Mouse (Mus musculus): ENCODE data around the gene Ndufs4. TPM values are rescaled to one million over a fixed set of nuclear protein-coding genes. Genes with fewer than 3 reads are reported as not detected.
"Not testable (repeated sequence)": the region's sequence is repeated elsewhere in the genome, so short reads cannot be mapped to it uniquely, and the experiment has no call there.

Ndufs4 gene
- polyA plus RNA-seq, 1 experiment from 2014 or later = 266 TPM

DNA sequence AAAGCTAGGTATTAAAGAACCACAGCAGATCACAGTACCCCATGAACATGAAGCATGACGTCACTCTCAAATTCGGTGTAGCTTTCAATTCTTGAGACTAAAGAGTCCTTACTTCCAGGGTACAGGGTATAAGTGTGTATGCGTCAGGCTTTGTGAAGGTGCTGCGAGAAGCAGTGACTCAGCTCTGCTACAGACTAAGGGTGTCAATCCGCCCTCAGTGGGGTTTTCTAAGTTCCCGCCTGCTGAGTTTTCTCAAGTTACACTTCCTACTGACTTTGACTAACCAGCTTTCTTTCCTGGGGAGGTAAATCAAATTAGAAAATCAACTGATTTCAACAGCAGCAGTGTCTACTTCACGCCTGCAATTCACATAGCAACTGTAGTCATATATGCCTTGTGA, 83.4 kb downstream of the Ndufs4 start:
- Histone ChIP-seq H3K9ac (ENCODE audit: low read length) (no peak overlapping the region), H3K4me1 (replicated peaks; ENCODE audit: control insufficient read depth, insufficient read depth, low read length) (no peaks in the 10 kb centered on the region), H3K9me3 (ENCODE audit: control insufficient read depth, low read length) (no peaks in the 10 kb centered on the region), H3K27ac (ENCODE audit: low read length) (no peak overlapping the region), H3K4me3 (ENCODE audit: low read length) (no peak overlapping the region), H3K4me2 (ENCODE audit: low read depth, low read length) (no peak overlapping the region), H3K36me3 (ENCODE audit: control insufficient read depth, insufficient read depth, low read length) (peaks cover 3% of the 10 kb centered on the region; the same call in 1 of the 2 replicates), H3K27me3 (ENCODE audit: control insufficient read depth, insufficient read depth, low read depth, low read length) (no peaks in the 10 kb centered on the region)
- ATAC-seq (ENCODE audit: low read depth) = no peak
- WGBS = 76% methylated on average over 7 of the region's 7 CpGs

DNA sequence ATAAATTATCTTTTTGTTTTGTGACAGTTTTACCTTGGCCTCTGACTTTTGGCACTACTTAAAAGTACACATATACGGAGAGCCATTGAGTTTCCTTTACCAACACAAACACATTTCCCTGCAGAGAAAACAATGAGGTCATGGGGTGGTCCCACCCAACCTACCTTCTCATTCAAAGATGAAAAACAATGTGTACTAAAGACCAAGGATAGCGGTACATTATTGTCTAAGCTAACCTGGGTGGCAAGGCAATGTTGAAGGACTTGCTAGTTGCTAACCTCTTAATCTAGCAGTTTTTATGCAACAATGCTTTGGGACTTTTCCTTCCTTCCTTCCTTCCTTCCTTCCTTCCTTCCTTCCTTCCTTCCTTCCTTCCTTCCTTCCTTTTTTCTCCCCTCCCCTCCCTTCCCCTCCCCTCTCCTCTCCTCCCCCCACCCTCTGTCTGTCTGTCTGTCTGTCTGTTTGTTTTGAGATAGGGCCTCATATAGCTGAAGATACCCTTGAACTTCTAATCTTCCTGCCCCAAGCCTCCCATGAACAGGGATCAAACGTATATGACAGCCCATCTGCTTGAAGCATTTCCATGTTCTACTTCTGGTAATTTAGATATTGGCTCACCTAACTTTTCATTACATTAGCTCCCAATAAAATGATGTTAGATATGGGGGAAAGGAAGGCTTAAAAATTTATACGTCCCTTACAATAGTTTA, 84.4 kb downstream of the Ndufs4 start:
- Histone ChIP-seq H3K9me3 (ENCODE audit: control insufficient read depth, low read length) (no peaks in the 10 kb centered on the region), H3K4me3 (ENCODE audit: low read length) (no peak overlapping the region), H3K9ac (ENCODE audit: low read length) (no peak overlapping the region), H3K36me3 (ENCODE audit: control insufficient read depth, insufficient read depth, low read length) (peaks cover 3% of the 10 kb centered on the region; the same call in 1 of the 2 replicates), H3K4me1 (replicated peaks; ENCODE audit: control insufficient read depth, insufficient read depth, low read length) (no peaks in the 10 kb centered on the region), H3K27ac (ENCODE audit: low read length) (no peak overlapping the region), H3K4me2 (ENCODE audit: low read depth, low read length) (no peak overlapping the region), H3K27me3 (ENCODE audit: control insufficient read depth, insufficient read depth, low read depth, low read length) (no peaks in the 10 kb centered on the region)
- 66% methylated on average over 4 of the region's 4 CpGs for WGBS
- ATAC-seq (ENCODE audit: low read depth) = no peak

DNA sequence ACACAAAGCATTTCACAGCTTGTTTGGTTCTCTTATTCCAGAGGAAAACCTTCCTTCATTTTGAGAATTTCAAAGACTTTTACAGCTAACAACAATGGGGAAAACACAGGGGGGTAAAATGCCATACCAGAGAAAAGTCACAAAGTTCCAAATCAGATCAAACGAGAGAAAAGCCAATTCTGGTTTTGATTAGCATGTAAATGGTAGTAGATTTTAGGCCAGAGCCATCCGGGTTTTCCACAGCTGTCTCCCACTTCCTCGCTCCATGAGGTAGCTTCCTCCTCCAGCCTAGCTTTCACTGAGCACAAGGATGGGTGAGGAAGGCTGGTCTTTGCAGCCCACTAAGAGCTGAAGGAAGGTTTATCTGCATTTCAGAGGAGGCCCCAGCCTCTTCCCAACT, 90.3 kb downstream of the Ndufs4 start:
- Histone ChIP-seq H3K36me3 (ENCODE audit: control insufficient read depth, insufficient read depth, low read length) (no peaks in the 10 kb centered on the region), H3K4me3 (ENCODE audit: low read length) (no peak overlapping the region), H3K4me2 (ENCODE audit: low read depth, low read length) (no peak overlapping the region), H3K9me3 (ENCODE audit: control insufficient read depth, low read length) (no peaks in the 10 kb centered on the region), H3K4me1 (replicated peaks; ENCODE audit: control insufficient read depth, insufficient read depth, low read length) (no peaks in the 10 kb centered on the region), H3K27ac (ENCODE audit: low read length) (no peak overlapping the region), H3K27me3 (ENCODE audit: control insufficient read depth, insufficient read depth, low read depth, low read length) (no peaks in the 10 kb centered on the region), H3K9ac (ENCODE audit: low read length) (no peak overlapping the region)
- WGBS = 60% methylated on average over 3 of the region's 3 CpGs
- no peak for ATAC-seq (ENCODE audit: low read depth)

DNA sequence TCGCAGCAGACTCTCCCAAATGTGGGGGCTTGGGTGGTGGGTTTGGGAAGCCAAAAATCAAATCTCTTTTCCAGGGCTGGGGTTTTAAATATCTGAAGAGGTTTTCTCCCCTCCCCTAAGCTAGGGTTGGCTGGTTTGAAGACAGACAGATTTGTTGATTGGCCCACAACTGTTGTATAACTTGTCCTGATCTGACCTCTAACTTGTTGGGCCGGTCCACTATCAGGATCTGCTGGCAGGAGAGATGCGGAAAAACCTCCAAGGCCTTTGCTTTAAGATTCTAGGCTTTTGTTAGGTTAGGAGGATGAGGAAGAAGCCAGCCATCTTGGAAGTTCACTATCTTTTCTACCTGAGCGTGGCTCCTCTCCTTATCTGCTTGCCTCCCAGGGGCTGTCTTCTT, 91.5 kb downstream of the Ndufs4 start:
- H3K9ac ChIP-seq (ENCODE audit: low read length) = no peak overlapping the region
- H3K27me3 ChIP-seq (ENCODE audit: control insufficient read depth, insufficient read depth, low read depth, low read length) = no peaks in the 10 kb centered on the region
- H3K4me1 ChIP-seq (replicated peaks; ENCODE audit: control insufficient read depth, insufficient read depth, low read length) = no peaks in the 10 kb centered on the region
- H3K27ac ChIP-seq (ENCODE audit: low read length) = no peak overlapping the region
- H3K9me3 ChIP-seq (ENCODE audit: control insufficient read depth, low read length) = no peaks in the 10 kb centered on the region
- no peaks in the 10 kb centered on the region for H3K36me3 ChIP-seq (ENCODE audit: control insufficient read depth, insufficient read depth, low read length)
- no peak overlapping the region for H3K4me3 ChIP-seq (ENCODE audit: low read length)
- ATAC-seq (ENCODE audit: low read depth) = no peak
- no peak overlapping the region for H3K4me2 ChIP-seq (ENCODE audit: low read depth, low read length)
- WGBS = 81% methylated on average over 4 of the region's 4 CpGs

DNA sequence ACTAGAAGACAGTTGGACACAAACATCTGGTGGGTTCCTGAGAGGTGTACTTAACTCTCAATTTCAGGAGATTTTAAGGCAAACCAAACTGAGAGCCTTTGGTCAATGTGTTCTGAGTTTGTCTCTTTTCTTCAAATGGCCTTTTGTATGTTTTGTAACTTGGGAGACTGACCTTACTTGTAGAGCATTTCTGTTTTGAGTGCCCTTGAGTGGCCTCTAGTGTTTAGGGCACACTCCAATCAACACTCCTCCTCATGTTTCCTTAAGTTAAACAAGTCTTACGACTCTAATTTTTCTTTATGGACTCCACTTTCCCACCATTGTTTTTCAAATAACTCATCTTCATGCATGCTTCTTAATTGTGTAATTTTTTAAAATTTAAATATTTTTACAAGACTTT, 98.6 kb downstream of the Ndufs4 start:
- peaks cover 9% of the 10 kb centered on the region; the same call in 1 of the 2 replicates for H3K36me3 ChIP-seq (ENCODE audit: control insufficient read depth, insufficient read depth, low read length)
- H3K9me3 ChIP-seq (ENCODE audit: control insufficient read depth, low read length) = no peaks in the 10 kb centered on the region
- no peak overlapping the region for H3K9ac ChIP-seq (ENCODE audit: low read length)
- no peaks in the 10 kb centered on the region for H3K27me3 ChIP-seq (ENCODE audit: control insufficient read depth, insufficient read depth, low read depth, low read length)
- no peak for ATAC-seq (ENCODE audit: low read depth)
- H3K4me3 ChIP-seq (ENCODE audit: low read length) = no peak overlapping the region
- H3K4me1 ChIP-seq (replicated peaks; ENCODE audit: control insufficient read depth, insufficient read depth, low read length) = no peaks in the 10 kb centered on the region
- 55% methylated on average over 1 of the region's 1 CpGs for WGBS
- no peak overlapping the region for H3K27ac ChIP-seq (ENCODE audit: low read length)
- H3K4me2 ChIP-seq (ENCODE audit: low read depth, low read length) = no peak overlapping the region

DNA sequence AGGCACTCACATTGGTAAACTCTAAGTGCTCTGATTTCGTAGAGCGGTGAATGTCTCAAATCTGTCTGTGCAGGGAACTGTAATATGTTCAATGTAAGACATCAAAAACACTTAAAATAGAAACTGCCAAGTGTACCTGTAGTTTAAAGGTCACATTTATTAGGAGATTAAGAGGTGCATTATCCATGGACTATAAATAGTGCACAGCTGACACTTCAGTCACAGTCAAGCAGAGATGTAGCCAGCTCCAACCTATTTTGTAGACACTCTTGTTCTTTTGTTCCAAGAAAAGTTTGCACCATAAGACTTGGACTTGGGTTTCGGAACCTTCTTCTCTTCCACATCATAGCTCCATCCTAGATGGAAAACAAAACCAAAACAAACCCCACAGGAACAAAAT, 99.5 kb downstream of the Ndufs4 start:
- Histone ChIP-seq H3K27ac (ENCODE audit: low read length) (no peak overlapping the region), H3K9ac (ENCODE audit: low read length) (no peak overlapping the region), H3K4me3 (ENCODE audit: low read length) (no peak overlapping the region), H3K36me3 (ENCODE audit: control insufficient read depth, insufficient read depth, low read length) (peaks cover 9% of the 10 kb centered on the region; the same call in 1 of the 2 replicates), H3K27me3 (ENCODE audit: control insufficient read depth, insufficient read depth, low read depth, low read length) (no peaks in the 10 kb centered on the region), H3K9me3 (ENCODE audit: control insufficient read depth, low read length) (no peaks in the 10 kb centered on the region), H3K4me2 (ENCODE audit: low read depth, low read length) (no peak overlapping the region), H3K4me1 (replicated peaks; ENCODE audit: control insufficient read depth, insufficient read depth, low read length) (no peaks in the 10 kb centered on the region)
- 100% methylated on average over 3 of the region's 3 CpGs for WGBS
- no peak for ATAC-seq (ENCODE audit: low read depth)

DNA sequence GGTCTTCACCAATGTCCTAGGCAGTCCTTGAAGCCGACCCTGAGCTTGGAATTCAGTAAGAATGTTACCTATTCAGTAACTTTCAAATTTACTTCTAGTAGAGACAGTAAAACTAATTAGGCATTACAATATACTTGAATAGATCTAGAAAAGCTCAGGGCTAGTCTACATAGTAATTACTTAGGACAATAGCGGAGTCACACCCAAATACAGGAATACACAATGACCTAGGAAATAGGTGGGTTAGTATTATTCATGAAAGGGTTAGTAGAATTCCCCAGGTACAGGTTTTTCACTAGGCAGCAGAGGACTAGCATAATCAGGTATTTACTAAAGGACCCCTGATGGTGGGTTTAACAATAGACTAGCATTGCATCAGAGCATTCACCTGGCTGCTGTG, 109.4 kb downstream of the Ndufs4 start:
- not testable (repeated sequence) for H3K9ac ChIP-seq (ENCODE audit: low read length); H3K9me3 ChIP-seq (ENCODE audit: control insufficient read depth, low read length); H3K27me3 ChIP-seq (ENCODE audit: control insufficient read depth, insufficient read depth, low read depth, low read length); H3K4me2 ChIP-seq (ENCODE audit: low read depth, low read length); ATAC-seq (ENCODE audit: low read depth); H3K4me3 ChIP-seq (ENCODE audit: low read length); H3K4me1 ChIP-seq (replicated peaks; ENCODE audit: control insufficient read depth, insufficient read depth, low read length); H3K36me3 ChIP-seq (ENCODE audit: control insufficient read depth, insufficient read depth, low read length); H3K27ac ChIP-seq (ENCODE audit: low read length)
- WGBS = 94% methylated on average over 2 of the region's 2 CpGs

DNA sequence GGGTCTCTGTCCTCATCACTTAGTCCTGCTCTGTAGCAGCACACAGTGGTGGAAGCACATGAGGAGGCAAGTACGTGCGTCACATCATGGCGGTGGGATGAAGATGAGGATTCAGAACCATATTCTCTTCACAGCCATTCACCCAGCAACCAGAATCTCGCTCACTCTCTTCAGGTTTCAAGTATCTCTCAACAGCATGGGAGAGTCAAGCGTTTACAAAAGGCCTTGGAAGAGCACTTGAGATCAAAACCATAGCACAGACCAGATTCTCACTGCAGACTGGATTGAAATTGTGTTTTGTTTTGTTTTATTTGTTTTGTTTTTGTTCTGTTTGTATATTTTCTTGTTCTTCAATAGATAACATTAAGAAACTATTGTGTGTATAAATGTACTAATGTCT, 110.8 kb downstream of the Ndufs4 start:
- no peak for ATAC-seq (ENCODE audit: low read depth)
- Histone ChIP-seq H3K9ac (ENCODE audit: low read length) (no peak overlapping the region), H3K9me3 (ENCODE audit: control insufficient read depth, low read length) (no peaks in the 10 kb centered on the region), H3K4me2 (ENCODE audit: low read depth, low read length) (no peak overlapping the region), H3K27ac (ENCODE audit: low read length) (no peak overlapping the region), H3K4me3 (ENCODE audit: low read length) (no peak overlapping the region), H3K36me3 (ENCODE audit: control insufficient read depth, insufficient read depth, low read length) (no peaks in the 10 kb centered on the region), H3K27me3 (ENCODE audit: control insufficient read depth, insufficient read depth, low read depth, low read length) (no peaks in the 10 kb centered on the region), H3K4me1 (replicated peaks; ENCODE audit: control insufficient read depth, insufficient read depth, low read length) (no peaks in the 10 kb centered on the region)
- 71% methylated on average over 5 of the region's 5 CpGs for WGBS

DNA sequence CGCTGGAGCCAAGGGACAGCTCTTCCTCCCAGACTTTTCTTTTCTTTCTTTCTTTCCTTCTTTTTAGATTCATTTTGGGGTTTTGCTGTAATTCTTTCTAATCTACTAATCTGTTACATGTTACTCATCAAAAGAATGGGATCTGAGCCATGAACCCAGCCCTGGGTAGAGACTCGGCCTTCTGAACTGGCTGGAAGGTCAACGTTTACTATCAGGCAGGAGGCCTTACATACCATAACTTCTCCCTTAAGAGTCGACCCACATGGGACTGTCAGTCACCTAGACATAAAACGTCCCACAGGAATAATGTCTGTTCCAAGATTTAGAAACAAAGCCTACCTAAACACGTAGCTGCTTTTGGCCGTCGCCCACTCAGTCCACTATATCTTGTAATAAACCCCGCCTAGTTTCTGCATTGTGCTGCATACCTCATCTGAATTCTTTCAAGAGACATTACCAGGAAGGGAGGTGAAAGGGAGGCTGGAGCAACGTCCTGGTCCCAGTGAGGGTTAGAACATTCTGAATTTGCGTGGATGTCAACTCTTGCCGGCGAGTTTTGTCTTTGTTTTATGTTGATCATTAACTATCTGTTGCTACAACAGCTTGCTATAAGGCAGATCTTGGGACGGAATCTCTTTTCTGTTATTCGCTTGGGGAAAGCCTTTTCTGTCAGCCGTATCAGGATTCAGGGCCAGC, 116.5 kb downstream of the Ndufs4 start:
- Histone ChIP-seq H3K4me3 (ENCODE audit: low read length) (no peak overlapping the region), H3K27me3 (ENCODE audit: control insufficient read depth, insufficient read depth, low read depth, low read length) (no peaks in the 10 kb centered on the region), H3K4me1 (replicated peaks; ENCODE audit: control insufficient read depth, insufficient read depth, low read length) (no peaks in the 10 kb centered on the region), H3K27ac (ENCODE audit: low read length) (no peak overlapping the region), H3K36me3 (ENCODE audit: control insufficient read depth, insufficient read depth, low read length) (no peaks in the 10 kb centered on the region), H3K9me3 (ENCODE audit: control insufficient read depth, low read length) (no peaks in the 10 kb centered on the region), H3K9ac (ENCODE audit: low read length) (no peak overlapping the region), H3K4me2 (ENCODE audit: low read depth, low read length) (no peak overlapping the region)
- ATAC-seq (ENCODE audit: low read depth) = peak; percentile 23; the same call in 1 of the 2 replicates
- WGBS = 58% methylated on average over 16 of the region's 16 CpGs

Data from lung, embryonic 16.5 days (tissue).